Mouse (Mus musculus) liver, embryonic 15.5 days (tissue): ENCODE data around the gene Brca2. TPM values are rescaled to one million over a fixed set of nuclear protein-coding genes. Genes with fewer than 3 reads are reported as not detected.
A peak's percentile ranks its signal among the peaks of the same experiment; 100 is the strongest.

Experiments
- ATAC-seq: fragments of 200-750 bp; cut with Nextera tagmentation; 2 replicates; pipeline ENCODE4 v1.8.0; 2017; ENCODE audit warnings: moderate number of reproducible peaks, mild to moderate bottlenecking, moderate library complexity; ENCODE audit not compliant: insufficient read depth
- H3K27ac ChIP-seq: fragments of 300-500 bp; sonication (generic); replicated peaks from 2 replicates; pipeline ENCODE4 v1.5.1; 2015; ENCODE audit warnings: mild to moderate bottlenecking, inconsistent platforms
- H3K27me3 ChIP-seq: fragments of 300-500 bp; sonication (generic); 2 replicates; pipeline ENCODE4 v1.6.1; 2015; ENCODE audit warnings: mild to moderate bottlenecking, inconsistent platforms
- H3K36me3 ChIP-seq: fragments of 300-500 bp; sonication (generic); replicated peaks from 2 replicates; pipeline ENCODE4 v1.6.1; 2015; ENCODE audit warnings: moderate library complexity, mild to moderate bottlenecking, inconsistent platforms
- H3K4me1 ChIP-seq: fragments of 300-500 bp; sonication (generic); replicated peaks from 2 replicates; pipeline ENCODE4 v1.6.1; 2015; ENCODE audit warnings: inconsistent platforms
- H3K4me2 ChIP-seq: fragments of 300-500 bp; sonication (generic); 2 replicates; pipeline ENCODE4 v1.6.1; 2015; ENCODE audit warnings: moderate library complexity, mild to moderate bottlenecking, inconsistent platforms
- H3K4me3 ChIP-seq: fragments of 300-500 bp; sonication (generic); replicated peaks from 2 replicates; pipeline ENCODE4 v1.5.1; 2015; ENCODE audit warnings: mild to moderate bottlenecking, inconsistent platforms
- H3K9ac ChIP-seq: fragments of 300-500 bp; sonication (generic); 2 replicates; pipeline ENCODE4 v1.6.1; 2015; ENCODE audit warnings: moderate library complexity, mild to moderate bottlenecking, inconsistent platforms
- H3K9me3 ChIP-seq: fragments of 300-500 bp; sonication (generic); replicated peaks from 2 replicates; pipeline ENCODE4 v1.6.1; 2016; ENCODE audit warnings: inconsistent platforms
- WGBS: fragments of 180-500 bp; shearing (Covaris S2); methylation state at CpG from one replicate; pipeline ENCODE4 v1.1.7; 2015; ENCODE audit warnings: mixed read lengths; ENCODE audit not compliant: insufficient replicate concordance; 5-methylcytosine and 5-hydroxymethylcytosine counted together
- polyA plus RNA-seq: library from polyadenylated mRNA; unstranded; fragments of >200 nt; fragmentation: Nextera tagmentation; extraction: Ambion mirVana; gene quantifications from 2 replicates; pipeline ENCODE4 v1.2.1, GENCODE M21; 2015

Brca2 gene
- polyA plus RNA-seq, 1 experiment from 2014 or later: 18.9 TPM

DNA sequence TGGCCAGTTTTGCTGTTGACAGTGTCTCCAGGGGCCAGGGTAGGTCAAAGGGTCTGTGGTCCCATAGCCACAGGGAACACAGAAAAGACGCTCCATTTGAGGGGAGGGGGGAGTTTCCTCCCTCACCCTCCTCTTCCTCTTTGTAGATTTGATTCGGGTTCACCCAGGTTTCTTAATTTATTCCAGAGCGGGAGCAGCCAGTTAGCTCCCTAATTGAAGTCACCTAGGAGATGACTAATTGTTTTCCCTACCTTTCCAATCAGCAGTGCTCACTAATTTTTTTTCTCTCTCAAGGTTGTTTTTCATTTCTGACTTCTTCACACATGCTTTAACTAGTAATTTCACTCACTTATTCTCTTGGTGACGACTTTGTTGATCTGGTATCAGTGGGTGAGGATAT is 4.4 kb upstream of the Brca2 start, which contains the start of gene Zar1l:
Zar1l (minus strand) TSS at position 101 of the 400 bp plus-strand sequence.
- Histone ChIP-seq H3K9me3 (no peaks in the 10 kb centered on the region), H3K36me3 (no peaks in the 10 kb centered on the region), H3K27me3 (no peaks in the 10 kb centered on the region; the same call in 1 of the 2 replicates), H3K4me1 (peaks cover 5% of the 10 kb centered on the region), H3K4me3 (no peak within 1 kb of the TSS), H3K4me2 (no peak within 1 kb of the TSS), H3K9ac (no peak within 1 kb of the TSS), H3K27ac (no peak within 1 kb of the TSS)
- ATAC-seq: no peak
- 44% methylated on average over 4 of the region's 4 CpGs for WGBS

DNA sequence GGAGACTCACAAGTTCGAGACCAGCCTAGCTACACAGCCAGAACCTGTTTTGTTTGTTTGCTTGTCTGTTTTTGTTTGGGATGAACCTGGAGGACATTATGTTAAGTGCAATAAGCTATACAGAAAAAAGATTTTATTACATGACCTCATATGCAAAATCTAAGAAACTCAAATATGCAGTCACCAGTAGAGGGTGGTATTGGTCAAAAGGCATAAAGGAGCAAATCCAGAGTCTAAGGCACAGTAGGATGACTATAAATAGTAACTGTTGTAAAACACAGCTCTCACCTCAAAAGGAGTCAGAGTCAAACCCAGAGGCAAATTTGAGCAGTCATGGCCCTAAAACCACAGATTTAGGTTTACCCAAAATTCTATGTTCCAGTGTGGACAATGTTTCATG is 2.9 kb upstream of the Brca2 start:
- Histone ChIP-seq H3K4me2 (no peak overlapping the region), H3K36me3 (no peaks in the 10 kb centered on the region), H3K27ac (no peak overlapping the region), H3K4me3 (no peak overlapping the region), H3K9ac (no peak overlapping the region), H3K27me3 (no peaks in the 10 kb centered on the region; the same call in 1 of the 2 replicates), H3K9me3 (no peaks in the 10 kb centered on the region), H3K4me1 (peaks cover 15% of the 10 kb centered on the region)
- WGBS: 86% methylated on average over 1 of the region's 1 CpGs
- ATAC-seq: no peak

DNA sequence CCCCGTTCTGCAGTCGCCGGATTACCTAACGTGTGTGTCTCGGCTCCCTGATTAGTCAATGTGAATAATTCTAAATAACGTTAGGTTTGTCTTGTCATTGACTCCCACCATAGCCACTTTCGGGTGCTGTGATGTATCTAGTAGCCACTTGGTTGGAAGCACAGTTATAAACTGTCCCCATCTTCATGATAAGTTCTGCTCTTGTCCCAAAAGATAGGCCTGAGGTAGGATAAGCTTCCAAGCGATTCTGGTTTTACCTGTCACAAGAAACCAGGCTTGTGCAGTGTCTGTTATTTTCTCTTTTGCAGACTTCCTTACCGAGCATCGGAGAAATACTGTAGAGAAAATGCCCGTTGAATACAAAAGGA is 421 bp downstream of the Brca2 start:
- Histone ChIP-seq H3K4me3 (peak overlapping the region; percentile 87), H3K9me3 (no peaks in the 10 kb centered on the region), H3K9ac (peak overlapping the region; percentile 90), H3K4me1 (peaks cover 24% of the 10 kb centered on the region), H3K27me3 (no peaks in the 10 kb centered on the region), H3K27ac (peak overlapping the region; percentile 88), H3K4me2 (peak overlapping the region; percentile 74), H3K36me3 (peaks cover 13% of the 10 kb centered on the region)
- ATAC-seq: peak; percentile 72
- WGBS: 4% methylated on average over 11 of the region's 11 CpGs

DNA sequence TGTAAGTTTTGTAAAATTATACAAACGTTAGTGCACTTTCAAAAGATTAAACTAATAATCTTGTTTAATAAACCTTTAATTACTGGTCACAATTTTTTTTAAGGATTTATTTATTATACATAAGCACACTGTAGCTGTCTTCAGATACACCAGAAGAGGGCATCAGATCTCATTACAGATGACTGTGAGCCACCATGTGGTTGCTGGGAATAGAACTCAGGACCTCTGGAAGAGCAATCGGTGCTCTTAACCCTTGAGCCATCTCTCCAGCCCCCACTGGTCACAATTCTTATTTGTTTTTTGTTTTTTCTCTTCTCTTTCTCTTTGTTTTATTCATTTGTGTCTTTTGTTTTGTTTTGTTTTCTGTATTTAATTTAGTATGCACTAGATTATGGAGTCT is 2.8 kb downstream of the Brca2 start:
- no peaks in the 10 kb centered on the region for H3K9me3 ChIP-seq
- WGBS: 65% methylated on average over 2 of the region's 2 CpGs
- H3K27ac ChIP-seq: no peak overlapping the region
- peaks cover 23% of the 10 kb centered on the region for H3K36me3 ChIP-seq
- H3K4me2 ChIP-seq: no peak overlapping the region
- no peaks in the 10 kb centered on the region for H3K27me3 ChIP-seq
- no peak for ATAC-seq
- no peak overlapping the region for H3K9ac ChIP-seq
- H3K4me1 ChIP-seq: peaks cover 30% of the 10 kb centered on the region
- H3K4me3 ChIP-seq: no peak overlapping the region

DNA sequence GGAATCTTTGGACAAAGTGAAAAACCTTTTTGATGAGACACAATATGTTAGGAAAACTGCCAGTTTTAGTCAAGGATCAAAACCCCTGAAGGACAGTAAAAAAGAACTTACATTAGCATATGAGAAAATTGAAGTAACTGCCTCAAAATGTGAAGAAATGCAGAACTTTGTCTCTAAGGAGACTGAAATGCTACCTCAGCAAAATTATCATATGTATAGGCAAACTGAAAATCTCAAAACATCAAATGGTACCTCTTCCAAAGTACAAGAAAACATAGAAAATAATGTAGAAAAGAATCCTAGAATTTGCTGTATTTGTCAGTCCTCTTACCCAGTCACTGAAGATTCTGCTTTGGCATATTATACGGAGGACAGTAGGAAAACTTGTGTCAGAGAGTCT is 18.9 kb downstream of the Brca2 start:
- WGBS: 91% methylated on average over 1 of the region's 1 CpGs
- 0 out of 2 replicates have a peak, but pooled peaks cover 5% of the 10 kb centered on the region for H3K9me3 ChIP-seq
- no peak overlapping the region for H3K4me3 ChIP-seq
- ATAC-seq: no peak
- no peak overlapping the region for H3K4me2 ChIP-seq
- no peaks in the 10 kb centered on the region for H3K27me3 ChIP-seq
- no peak overlapping the region for H3K27ac ChIP-seq
- no peaks in the 10 kb centered on the region for H3K4me1 ChIP-seq
- H3K9ac ChIP-seq: no peak overlapping the region
- peaks cover 38% of the 10 kb centered on the region for H3K36me3 ChIP-seq

DNA sequence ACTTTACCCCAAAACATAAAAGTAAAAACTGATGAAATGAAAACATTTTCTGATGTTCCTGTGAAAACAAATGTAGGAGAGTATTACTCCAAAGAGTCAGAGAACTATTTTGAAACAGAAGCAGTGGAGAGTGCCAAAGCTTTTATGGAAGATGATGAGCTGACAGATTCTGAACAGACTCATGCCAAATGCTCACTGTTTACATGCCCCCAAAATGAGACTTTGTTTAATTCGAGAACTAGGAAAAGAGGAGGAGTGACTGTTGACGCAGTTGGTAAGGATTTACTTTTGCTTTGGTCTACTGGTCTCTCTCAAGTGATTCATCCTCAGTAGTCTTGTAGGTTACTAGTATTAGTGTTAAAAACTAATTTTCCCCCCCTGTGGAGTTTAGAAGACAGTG is 20.8 kb downstream of the Brca2 start:
- WGBS: 81% methylated on average over 2 of the region's 2 CpGs
- Histone ChIP-seq H3K9me3 (0 out of 2 replicates have a peak, but pooled peaks cover 5% of the 10 kb centered on the region), H3K9ac (no peak overlapping the region), H3K36me3 (peaks cover 23% of the 10 kb centered on the region), H3K4me1 (no peaks in the 10 kb centered on the region), H3K4me3 (no peak overlapping the region), H3K27me3 (no peaks in the 10 kb centered on the region), H3K27ac (no peak overlapping the region), H3K4me2 (no peak overlapping the region)
- no peak for ATAC-seq

DNA sequence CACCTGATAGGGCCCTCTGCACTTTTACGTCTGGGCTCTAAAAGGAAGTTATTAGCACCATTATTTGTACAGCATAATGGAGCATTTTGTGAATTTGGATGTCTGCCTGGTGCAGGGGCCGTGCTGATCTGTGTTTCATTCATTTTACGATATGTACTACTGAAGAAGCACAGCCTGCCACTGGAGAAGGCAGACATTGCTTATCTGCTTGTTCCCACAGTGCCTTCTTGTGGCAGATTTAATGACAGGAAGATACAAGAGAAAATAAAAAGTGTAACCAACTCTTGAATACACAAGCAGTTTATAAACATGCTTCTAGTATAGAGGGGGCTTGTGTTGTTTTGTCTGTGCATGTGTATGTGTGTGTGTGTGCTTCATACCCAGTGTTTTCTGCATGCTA is 29.2 kb downstream of the Brca2 start:
- H3K27ac ChIP-seq: no peak overlapping the region

DNA sequence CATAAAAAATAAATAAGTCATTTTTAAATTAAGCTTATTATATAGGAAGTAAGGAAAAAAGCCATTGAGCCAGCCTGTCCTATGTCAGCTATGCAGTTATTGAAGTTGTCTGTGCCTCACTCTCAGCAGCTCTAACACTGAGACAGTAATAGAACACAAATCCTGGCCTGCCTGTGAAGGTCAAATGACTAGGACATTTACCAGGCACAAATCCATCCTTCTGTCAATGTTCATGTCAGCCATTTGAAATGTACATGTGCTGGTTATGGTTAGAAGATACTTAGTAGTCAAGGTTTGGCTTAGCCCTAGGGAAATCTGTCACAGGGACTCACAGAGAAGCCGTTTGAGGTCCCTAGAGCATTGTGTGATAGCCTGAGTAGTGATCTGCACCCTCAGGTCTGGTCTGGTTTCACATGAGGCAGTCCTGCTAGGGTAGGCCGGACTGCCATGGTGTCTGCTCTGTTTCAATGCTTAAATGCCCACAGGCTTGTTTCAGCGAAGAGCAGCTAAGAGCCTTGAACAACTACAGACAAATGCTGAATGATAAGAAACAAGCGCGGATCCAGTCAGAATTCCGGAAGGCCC is 37.2 kb downstream of the Brca2 start:
- Histone ChIP-seq H3K4me2 (no peak overlapping the region), H3K4me1 (no peaks in the 10 kb centered on the region), H3K27me3 (no peaks in the 10 kb centered on the region), H3K27ac (no peak overlapping the region), H3K9me3 (no peaks in the 10 kb centered on the region), H3K9ac (no peak overlapping the region), H3K36me3 (peaks cover 90% of the 10 kb centered on the region), H3K4me3 (no peak overlapping the region)
- ATAC-seq: no peak
- 86% methylated on average over 6 of the region's 6 CpGs for WGBS

More for the DNA sequence above, 29.2 kb downstream of the Brca2 start:
- H3K9me3 ChIP-seq: no peaks in the 10 kb centered on the region
- WGBS: 68% methylated on average over 3 of the region's 3 CpGs
- H3K36me3 ChIP-seq: peaks cover 74% of the 10 kb centered on the region
- H3K4me3 ChIP-seq: no peak overlapping the region
- H3K4me1 ChIP-seq: no peaks in the 10 kb centered on the region
- H3K27me3 ChIP-seq: no peaks in the 10 kb centered on the region
- H3K9ac ChIP-seq: no peak overlapping the region
- no peak overlapping the region for H3K4me2 ChIP-seq
- ATAC-seq: no peak

DNA sequence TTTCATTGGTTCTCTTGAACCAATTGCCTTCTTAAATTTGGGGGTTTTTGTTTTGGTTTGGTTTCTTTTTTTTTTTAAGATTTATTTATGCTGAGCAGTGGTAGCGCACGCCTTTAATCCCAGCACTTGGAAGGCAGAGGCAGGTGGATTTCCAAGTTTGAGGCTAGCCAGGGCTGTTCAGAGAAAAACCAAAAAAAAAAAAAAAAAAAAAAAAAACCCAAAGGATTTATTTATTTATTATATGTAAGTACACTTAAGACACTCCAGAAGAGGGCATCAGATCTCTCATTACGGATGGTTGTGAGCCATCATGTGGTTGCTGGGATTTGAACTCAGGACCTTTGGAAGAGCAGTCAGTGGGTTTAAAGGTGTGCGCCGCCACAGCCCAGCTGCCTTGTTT is 38.4 kb downstream of the Brca2 start:
- Histone ChIP-seq H3K9me3 (no peaks in the 10 kb centered on the region), H3K4me1 (no peaks in the 10 kb centered on the region), H3K27me3 (no peaks in the 10 kb centered on the region), H3K4me3 (no peak overlapping the region), H3K36me3 (peaks cover 88% of the 10 kb centered on the region), H3K9ac (no peak overlapping the region), H3K27ac (no peak overlapping the region), H3K4me2 (no peak overlapping the region)
- 93% methylated on average over 5 of the region's 5 CpGs for WGBS
- ATAC-seq: no peak

DNA sequence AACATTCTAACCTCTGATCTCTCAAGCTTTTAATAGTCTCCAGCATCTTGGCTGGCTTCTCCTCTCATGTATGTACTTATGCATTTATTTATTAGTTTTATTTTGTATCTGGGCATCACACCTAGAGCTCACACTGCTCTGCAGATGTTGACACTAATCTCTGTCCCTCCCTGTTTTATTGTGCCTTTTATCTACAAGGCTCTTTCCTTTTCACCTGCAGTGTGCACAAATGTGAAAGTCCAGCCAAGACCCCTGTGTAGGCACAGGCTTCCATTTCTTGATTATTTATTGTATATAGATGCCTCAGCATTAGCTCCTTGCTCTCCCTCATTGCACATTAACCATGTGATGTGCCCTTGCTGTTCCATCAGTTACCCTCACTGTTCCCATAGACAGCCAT is 38.9 kb downstream of the Brca2 start:
- H3K36me3 ChIP-seq: peaks cover 92% of the 10 kb centered on the region
- no peak overlapping the region for H3K4me2 ChIP-seq
- H3K27ac ChIP-seq: no peak overlapping the region
- no peaks in the 10 kb centered on the region for H3K4me1 ChIP-seq
- H3K27me3 ChIP-seq: no peaks in the 10 kb centered on the region
- H3K4me3 ChIP-seq: no peak overlapping the region
- no peak for ATAC-seq
- no peak overlapping the region for H3K9ac ChIP-seq
- no peaks in the 10 kb centered on the region for H3K9me3 ChIP-seq

DNA sequence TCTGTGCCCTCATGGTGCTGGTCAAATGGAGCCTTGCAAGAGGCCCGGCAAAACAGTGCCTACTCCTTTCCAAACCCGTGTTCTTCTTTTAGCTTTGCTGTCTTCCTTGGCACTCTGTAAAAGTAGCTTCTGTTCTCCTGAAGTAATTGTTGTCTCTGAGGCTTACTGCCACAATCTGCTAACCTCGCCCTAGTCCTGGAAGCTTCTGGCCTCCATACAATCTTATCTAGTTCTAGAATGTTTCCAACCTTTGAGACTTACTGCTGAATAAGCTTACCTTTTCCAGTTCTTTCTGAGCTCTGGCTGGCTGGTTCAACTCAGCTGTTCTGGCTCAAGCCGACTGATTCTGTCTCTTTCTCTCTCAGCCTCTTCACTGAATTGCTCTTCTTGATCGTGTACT is 39.4 kb downstream of the Brca2 start:
- 70% methylated on average over 5 of the region's 5 CpGs for WGBS
- H3K9ac ChIP-seq: no peak overlapping the region
- H3K4me1 ChIP-seq: no peaks in the 10 kb centered on the region
- peaks cover 94% of the 10 kb centered on the region for H3K36me3 ChIP-seq
- H3K4me2 ChIP-seq: no peak overlapping the region
- H3K4me3 ChIP-seq: no peak overlapping the region
- H3K27ac ChIP-seq: no peak overlapping the region
- no peak for ATAC-seq
- H3K9me3 ChIP-seq: no peaks in the 10 kb centered on the region
- H3K27me3 ChIP-seq: no peaks in the 10 kb centered on the region

DNA sequence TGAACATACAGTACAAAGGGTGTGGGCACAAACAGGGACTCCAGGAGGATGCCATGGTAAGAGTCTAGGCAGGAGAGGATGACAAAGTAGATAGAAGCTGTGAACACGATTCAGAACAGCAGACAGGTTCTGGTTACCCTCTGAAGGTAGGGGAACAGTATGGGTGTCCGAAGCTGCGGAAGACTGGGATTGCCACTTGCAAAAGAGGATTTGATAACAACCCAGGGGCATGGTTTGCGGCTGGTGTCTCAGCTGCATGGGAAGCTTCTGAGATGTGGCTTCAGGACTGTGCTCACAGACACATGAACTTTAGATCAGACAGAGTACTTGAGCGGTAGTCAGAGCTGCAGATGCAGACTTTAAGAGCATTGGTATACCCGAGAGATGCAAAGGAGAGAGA is 42.0 kb downstream of the Brca2 start:
- H3K27ac ChIP-seq: no peak overlapping the region
- H3K4me3 ChIP-seq: no peak overlapping the region
- no peak overlapping the region for H3K4me2 ChIP-seq
- H3K27me3 ChIP-seq: no peaks in the 10 kb centered on the region
- H3K9ac ChIP-seq: no peak overlapping the region
- no peak for ATAC-seq
- H3K9me3 ChIP-seq: no peaks in the 10 kb centered on the region
- H3K36me3 ChIP-seq: peaks cover 91% of the 10 kb centered on the region
- WGBS: 80% methylated on average over 6 of the region's 6 CpGs
- no peaks in the 10 kb centered on the region for H3K4me1 ChIP-seq
